Mouse (Mus musculus) MEL (cell line): ENCODE results near the gene Dnmt3c.

ENCODE experiments used
- BHLHE40 ChIP-seq: IDR thresholded peaks from 2 replicates; pipeline ENCODE4 v1.6.1; 2012; ENCODE audit warnings: low read depth, mild to moderate bottlenecking, inconsistent platforms, low read length, improper control_type of control experiment, borderline replicate concordance
- CTCF ChIP-seq, 3 experiments: IDR thresholded peaks in 2 of 3; conservative IDR thresholded peaks in 1 of 3; 2 replicates each; pipeline ENCODE4 v1.5.1; 2011 to 2012; ENCODE audit warnings: low read length in 3 of 3, low read depth in 2 of 3, mild to moderate bottlenecking in 2 of 3, improper control_type of control experiment in 1 of 3, inconsistent platforms in 1 of 3, mixed read lengths in 1 of 3, moderate library complexity in 1 of 3; ENCODE audit not compliant: control insufficient read depth in 1 of 3, insufficient read depth in 1 of 3, poor library complexity in 1 of 3, severe bottlenecking in 1 of 3
- EP300 ChIP-seq, 2 experiments: IDR thresholded peaks; 2 replicates each; pipeline ENCODE4 v1.6.1; 2011; ENCODE audit warnings: improper control_type of control experiment in 2 of 2, low read length in 2 of 2, low read depth in 1 of 2, mild to moderate bottlenecking in 1 of 2
- ETS1 ChIP-seq: IDR thresholded peaks from 2 replicates; pipeline ENCODE4 v1.6.1; 2012; ENCODE audit warnings: low read depth, mild to moderate bottlenecking, inconsistent platforms, low read length, improper control_type of control experiment, moderate library complexity
- MAFK ChIP-seq: IDR thresholded peaks from 2 replicates; pipeline ENCODE4 v1.6.1; 2011; ENCODE audit warnings: low read depth, mild to moderate bottlenecking, low read length, improper control_type of control experiment, borderline replicate concordance
- POLR2A ChIP-seq, 2 experiments: IDR thresholded peaks; 2 replicates each; pipeline ENCODE4 v1.6.1; 2011 to 2012; ENCODE audit warnings: low read length in 2 of 2, mild to moderate bottlenecking in 2 of 2, control low read depth in 1 of 2, improper control_type of control experiment in 1 of 2, low read depth in 1 of 2, moderate library complexity in 1 of 2; ENCODE audit not compliant: control insufficient read depth in 1 of 2, insufficient read depth in 1 of 2, poor library complexity in 1 of 2
- POLR2AphosphoS2 ChIP-seq: IDR thresholded peaks from 2 replicates; pipeline ENCODE4 v1.6.1; 2011; ENCODE audit warnings: low read length, improper control_type of control experiment
- SIN3A ChIP-seq: IDR thresholded peaks from 2 replicates; pipeline ENCODE4 v1.6.1; 2012; ENCODE audit warnings: low read length, improper control_type of control experiment, inconsistent platforms
- USF1 ChIP-seq: IDR thresholded peaks from 2 replicates; pipeline ENCODE4 v1.6.1; 2014; ENCODE audit warnings: low read depth, mild to moderate bottlenecking, inconsistent platforms, low read length, improper control_type of control experiment, moderate library complexity

DNA sequence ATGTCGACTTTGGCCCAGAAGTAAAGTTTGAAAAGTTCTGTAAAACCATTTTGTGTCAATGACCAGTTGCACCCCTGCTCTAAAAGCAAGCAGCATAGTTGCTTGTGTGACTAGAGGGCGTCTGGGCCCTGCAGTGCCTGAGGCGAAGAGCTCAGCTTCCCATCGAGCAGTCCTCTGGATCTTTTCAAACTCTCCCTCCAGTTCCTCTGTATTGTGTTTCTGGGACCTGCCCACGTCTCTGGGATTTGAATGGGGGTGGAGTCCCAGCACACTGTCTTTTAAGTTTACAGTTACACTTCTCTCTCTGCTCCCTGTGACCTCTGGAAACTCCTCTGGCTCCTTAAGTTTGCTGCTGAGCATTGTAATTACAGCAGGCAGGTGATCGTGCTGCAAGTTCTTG, 71.0 kb downstream of the Dnmt3c start:
- TF ChIP-seq SIN3A (no peak), MAFK (no peak), CTCF (IDR thresholded peaks at IDR 0.05 in 2 of 3, conservative IDR thresholded peaks at IDR 0.05 in 1 of 3; ENCODE audit: control insufficient read depth in 1 of 3, insufficient read depth in 1 of 3, low read depth in 2 of 3, low read length in 3 of 3, poor library complexity in 1 of 3, severe bottlenecking in 1 of 3) (no peak), POLR2A (IDR thresholded peaks at IDR 0.05; ENCODE audit: control insufficient read depth in 1 of 2, insufficient read depth in 1 of 2, low read depth in 1 of 2, low read length in 2 of 2, poor library complexity in 1 of 2) (no peak), POLR2AphosphoS2 (no peak), USF1 (no peak), BHLHE40 (no peak), EP300 (IDR thresholded peaks at IDR 0.05; ENCODE audit: low read depth in 1 of 2, low read length in 2 of 2) (no peak), ETS1 (no peak)
